Mouse (Mus musculus): ENCODE results near the gene Them4. TPM values are rescaled to one million over a fixed set of nuclear protein-coding genes. Genes with fewer than 3 reads are reported as not detected.

Them4 gene
- polyA plus RNA-seq, 1 experiment from 2014 or later, result 57.5 TPM

DNA sequence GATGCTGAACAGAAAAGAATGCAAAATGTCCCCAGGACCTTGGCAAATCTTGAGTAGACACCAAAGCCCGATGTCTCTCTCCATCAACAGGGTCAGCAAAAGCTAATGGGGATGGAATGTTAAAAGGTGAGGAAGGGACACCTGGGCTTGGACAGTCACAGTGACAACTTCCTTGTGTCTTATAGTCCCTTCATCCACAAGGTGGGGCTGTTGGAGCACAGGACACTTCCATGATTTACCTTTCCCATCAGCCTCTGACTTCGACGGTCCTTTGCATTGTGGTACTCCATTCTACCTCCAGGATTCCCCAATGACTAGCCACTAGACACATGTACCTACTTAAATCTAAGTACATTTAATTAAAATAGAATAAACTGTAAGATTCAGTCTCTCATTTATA, 18.8 kb downstream of the Them4 start:
- H3K36me3 ChIP-seq (ENCODE audit: control insufficient read depth, insufficient read depth, low read length), result peaks cover 48% of the 10 kb centered on the region
- no peak for ATAC-seq (ENCODE audit: low FRiP score, low TSS enrichment)

DNA sequence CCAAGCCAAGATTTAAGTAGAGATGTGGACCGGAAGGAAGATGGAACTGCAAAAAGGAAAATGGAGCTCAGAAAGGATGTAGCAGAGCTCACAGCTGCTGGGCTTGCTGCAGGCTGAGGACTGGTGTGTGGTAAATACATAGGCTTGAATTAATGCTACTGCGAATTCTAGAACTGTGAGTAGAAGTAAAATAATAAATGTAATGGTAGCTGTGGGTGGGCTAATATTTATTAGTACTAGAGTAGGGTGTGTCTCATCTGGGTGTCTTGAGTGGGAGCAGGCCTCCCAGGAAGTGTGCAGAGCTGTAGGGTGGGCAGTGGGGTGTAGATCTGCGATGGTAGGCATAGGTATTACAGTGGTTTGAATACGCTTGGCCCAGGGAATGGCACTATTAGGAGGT, 24.6 kb downstream of the Them4 start:
- no peak overlapping the region for H3K4me3 ChIP-seq (replicated peaks; ENCODE audit: low read depth, low read length)
- peaks cover 27% of the 10 kb centered on the region for H3K36me3 ChIP-seq (ENCODE audit: control insufficient read depth, insufficient read depth, low read length)
- no peak overlapping the region for H3K4me2 ChIP-seq (ENCODE audit: low read length)
- no peaks in the 10 kb centered on the region for H3K9me3 ChIP-seq (ENCODE audit: control insufficient read depth, low read length)
- H3K27ac ChIP-seq (replicated peaks; ENCODE audit: low read depth, low read length), result no peak overlapping the region
- ATAC-seq (ENCODE audit: low FRiP score, low TSS enrichment) (no peak), DNase-seq (no peak)
- 93% methylated on average over 4 of the region's 4 CpGs for WGBS
- no peak overlapping the region for H3K9ac ChIP-seq (replicated peaks; ENCODE audit: low read length)
- no peaks in the 10 kb centered on the region for H3K4me1 ChIP-seq (ENCODE audit: control insufficient read depth, insufficient read depth, low read length)
- no peaks in the 10 kb centered on the region for H3K27me3 ChIP-seq (ENCODE audit: control insufficient read depth, insufficient read depth, low read length)

More for the DNA sequence above, 18.8 kb downstream of the Them4 start:
- H3K4me1 ChIP-seq (ENCODE audit: control insufficient read depth, insufficient read depth, low read length), result no peaks in the 10 kb centered on the region
- WGBS, result 67% methylated on average over 3 of the region's 3 CpGs
- H3K9me3 ChIP-seq (ENCODE audit: control insufficient read depth, low read length), result no peaks in the 10 kb centered on the region
- H3K4me3 ChIP-seq (replicated peaks; ENCODE audit: low read depth, low read length), result no peak overlapping the region
- H3K27me3 ChIP-seq (ENCODE audit: control insufficient read depth, insufficient read depth, low read length), result no peaks in the 10 kb centered on the region
- peak; percentile 6 for DNase-seq
- H3K4me2 ChIP-seq (ENCODE audit: low read length), result no peak overlapping the region
- no peak overlapping the region for H3K27ac ChIP-seq (replicated peaks; ENCODE audit: low read depth, low read length)
- H3K9ac ChIP-seq (replicated peaks; ENCODE audit: low read length), result no peak overlapping the region

DNA sequence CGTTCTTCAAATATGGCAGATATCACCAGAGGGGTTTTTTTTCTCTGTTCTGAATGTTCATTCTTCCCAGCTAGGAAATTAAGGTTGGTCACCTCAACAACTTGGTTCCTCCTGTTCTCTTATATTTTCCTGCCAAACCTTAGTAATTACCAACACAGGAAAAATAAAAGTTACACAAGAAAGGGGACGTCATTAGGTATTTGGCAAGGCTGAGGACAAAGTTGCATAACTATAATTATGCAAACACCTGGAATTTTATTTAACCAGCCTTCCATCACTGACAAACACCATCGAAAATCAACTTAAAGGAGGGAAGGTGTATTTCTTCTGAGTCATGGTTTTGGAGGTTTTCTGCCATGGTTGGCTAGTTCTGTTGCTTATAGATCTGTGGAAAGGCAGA, 28.6 kb downstream of the Them4 start:
- no peaks in the 10 kb centered on the region for H3K4me1 ChIP-seq (ENCODE audit: control insufficient read depth, insufficient read depth, low read length)
- no peaks in the 10 kb centered on the region for H3K9me3 ChIP-seq (ENCODE audit: control insufficient read depth, low read length)
- no peak overlapping the region for H3K4me2 ChIP-seq (ENCODE audit: low read length)
- H3K9ac ChIP-seq (replicated peaks; ENCODE audit: low read length), result no peak overlapping the region
- no peak overlapping the region for H3K4me3 ChIP-seq (replicated peaks; ENCODE audit: low read depth, low read length)
- H3K36me3 ChIP-seq (ENCODE audit: control insufficient read depth, insufficient read depth, low read length), result no peaks in the 10 kb centered on the region
- no peaks in the 10 kb centered on the region for H3K27me3 ChIP-seq (ENCODE audit: control insufficient read depth, insufficient read depth, low read length)
- ATAC-seq (ENCODE audit: low FRiP score, low TSS enrichment) (no peak), DNase-seq (no peak)
- H3K27ac ChIP-seq (replicated peaks; ENCODE audit: low read depth, low read length), result no peak overlapping the region
- WGBS, result 88% methylated on average over 3 of the region's 3 CpGs

DNA sequence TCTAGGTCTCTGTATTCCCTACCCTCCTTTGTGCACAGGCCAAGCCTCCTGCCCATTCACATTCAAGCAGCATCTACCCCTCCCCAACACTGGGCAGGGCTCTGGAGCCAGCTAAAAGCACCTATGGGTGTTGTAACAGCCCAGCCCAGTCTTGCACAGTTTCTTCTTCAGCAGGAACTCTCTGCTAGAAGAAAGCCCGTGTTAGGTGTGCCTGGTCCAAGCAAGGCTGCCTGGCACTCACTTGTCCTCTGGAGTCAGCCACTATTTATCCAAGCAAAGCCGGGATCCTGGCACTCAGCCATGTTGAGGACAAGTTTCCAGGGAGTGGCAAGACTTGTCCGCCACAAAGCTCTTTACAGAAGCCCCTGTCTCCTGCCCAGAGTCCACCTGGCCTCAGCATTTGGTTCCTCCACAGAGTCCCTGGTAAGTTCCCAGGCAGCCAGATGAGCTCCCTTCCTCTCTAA, 32.1 kb downstream of the Them4 start, which contains the start of gene Them5:
Gene Them5 (plus strand): TSS at position 141 of the 464 bp plus-strand sequence.
- no peaks in the 10 kb centered on the region for H3K9me3 ChIP-seq (ENCODE audit: control insufficient read depth, low read length)
- no peak within 1 kb of the TSS for H3K27ac ChIP-seq (replicated peaks; ENCODE audit: low read depth, low read length)
- H3K36me3 ChIP-seq (ENCODE audit: control insufficient read depth, insufficient read depth, low read length), result no peaks in the 10 kb centered on the region
- H3K4me3 ChIP-seq (replicated peaks; ENCODE audit: low read depth, low read length), result no peak within 1 kb of the TSS
- no peak within 1 kb of the TSS for H3K4me2 ChIP-seq (ENCODE audit: low read length)
- no peaks in the 10 kb centered on the region for H3K4me1 ChIP-seq (ENCODE audit: control insufficient read depth, insufficient read depth, low read length)
- peak; percentile 57 for DNase-seq
- H3K27me3 ChIP-seq (ENCODE audit: control insufficient read depth, insufficient read depth, low read length), result no peaks in the 10 kb centered on the region
- H3K9ac ChIP-seq (replicated peaks; ENCODE audit: low read length), result no peak within 1 kb of the TSS
- 50% methylated on average over 3 of the region's 3 CpGs for WGBS
- no peak for ATAC-seq (ENCODE audit: low FRiP score, low TSS enrichment)

- no peak for ATAC-seq (ENCODE audit: low FRiP score, low TSS enrichment)
- H3K4me1 ChIP-seq (ENCODE audit: control insufficient read depth, insufficient read depth, low read length), result no peaks in the 10 kb centered on the region
- no peak overlapping the region for H3K9ac ChIP-seq (replicated peaks; ENCODE audit: low read length)
- H3K9me3 ChIP-seq (ENCODE audit: control insufficient read depth, low read length), result no peaks in the 10 kb centered on the region
- no peak overlapping the region for H3K27ac ChIP-seq (replicated peaks; ENCODE audit: low read depth, low read length)
- WGBS, result 43% methylated on average over 1 of the region's 1 CpGs
- no peaks in the 10 kb centered on the region for H3K27me3 ChIP-seq (ENCODE audit: control insufficient read depth, insufficient read depth, low read length)
- peak; percentile 41 for DNase-seq
- H3K4me3 ChIP-seq (replicated peaks; ENCODE audit: low read depth, low read length), result no peak overlapping the region
- no peak overlapping the region for H3K4me2 ChIP-seq (ENCODE audit: low read length)
- no peaks in the 10 kb centered on the region for H3K36me3 ChIP-seq (ENCODE audit: control insufficient read depth, insufficient read depth, low read length)
Measured at GRCm38 (mm10) chr3:94342552-94342951, 32.7 kb downstream of the Them4 start.

GRCm38 (mm10) chr3:94344182-94344581, 34.3 kb downstream of the Them4 start:
- H3K9me3 ChIP-seq (ENCODE audit: control insufficient read depth, low read length), result no peaks in the 10 kb centered on the region
- no peaks in the 10 kb centered on the region for H3K27me3 ChIP-seq (ENCODE audit: control insufficient read depth, insufficient read depth, low read length)
- 80% methylated on average over 2 of the region's 2 CpGs for WGBS
- no peak overlapping the region for H3K27ac ChIP-seq (replicated peaks; ENCODE audit: low read depth, low read length)
- H3K4me1 ChIP-seq (ENCODE audit: control insufficient read depth, insufficient read depth, low read length), result no peaks in the 10 kb centered on the region
- H3K9ac ChIP-seq (replicated peaks; ENCODE audit: low read length), result no peak overlapping the region
- no peak overlapping the region for H3K4me2 ChIP-seq (ENCODE audit: low read length)
- no peak for ATAC-seq (ENCODE audit: low FRiP score, low TSS enrichment)
- no peak overlapping the region for H3K4me3 ChIP-seq (replicated peaks; ENCODE audit: low read depth, low read length)
- H3K36me3 ChIP-seq (ENCODE audit: control insufficient read depth, insufficient read depth, low read length), result no peaks in the 10 kb centered on the region
- DNase-seq, result no peak

- Histone ChIP-seq H3K9me3 (ENCODE audit: control insufficient read depth, low read length) (no peaks in the 10 kb centered on the region), H3K4me3 (replicated peaks; ENCODE audit: low read depth, low read length) (no peak overlapping the region), H3K4me2 (ENCODE audit: low read length) (no peak overlapping the region), H3K36me3 (ENCODE audit: control insufficient read depth, insufficient read depth, low read length) (no peaks in the 10 kb centered on the region), H3K9ac (replicated peaks; ENCODE audit: low read length) (no peak overlapping the region), H3K27me3 (ENCODE audit: control insufficient read depth, insufficient read depth, low read length) (no peaks in the 10 kb centered on the region), H3K4me1 (ENCODE audit: control insufficient read depth, insufficient read depth, low read length) (no peaks in the 10 kb centered on the region), H3K27ac (replicated peaks; ENCODE audit: low read depth, low read length) (no peak overlapping the region)
- no peak for DNase-seq
- no peak for ATAC-seq (ENCODE audit: low FRiP score, low TSS enrichment)
- 53% methylated on average over 3 of the region's 3 CpGs for WGBS
Measured at GRCm38 (mm10) chr3:94344897-94345296, 35.0 kb downstream of the Them4 start.

GRCm38 (mm10) chr3:94348146-94348545, 38.3 kb downstream of the Them4 start:
- Histone ChIP-seq H3K36me3 (ENCODE audit: control insufficient read depth, insufficient read depth, low read length) (no peaks in the 10 kb centered on the region), H3K9ac (replicated peaks; ENCODE audit: low read length) (no peak overlapping the region), H3K27me3 (ENCODE audit: control insufficient read depth, insufficient read depth, low read length) (no peaks in the 10 kb centered on the region), H3K9me3 (ENCODE audit: control insufficient read depth, low read length) (no peaks in the 10 kb centered on the region), H3K4me2 (ENCODE audit: low read length) (no peak overlapping the region), H3K4me1 (ENCODE audit: control insufficient read depth, insufficient read depth, low read length) (no peaks in the 10 kb centered on the region), H3K4me3 (replicated peaks; ENCODE audit: low read depth, low read length) (no peak overlapping the region), H3K27ac (replicated peaks; ENCODE audit: low read depth, low read length) (no peak overlapping the region)
- ATAC-seq (ENCODE audit: low FRiP score, low TSS enrichment) (no peak), DNase-seq (no peak)
- WGBS, result 80% methylated on average over 2 of the region's 2 CpGs

GRCm38 (mm10) chr3:94360812-94361211, 50.9 kb downstream of the Them4 start:
- ATAC-seq (ENCODE audit: low FRiP score, low TSS enrichment), result no peak
- no peak overlapping the region for H3K27ac ChIP-seq (replicated peaks; ENCODE audit: low read depth, low read length)
- H3K4me1 ChIP-seq (ENCODE audit: control insufficient read depth, insufficient read depth, low read length), result 0 out of 2 replicates have a peak, but pooled peaks cover 4% of the 10 kb centered on the region
- WGBS, result 5% methylated on average over 1 of the region's 1 CpGs
- H3K9me3 ChIP-seq (ENCODE audit: control insufficient read depth, low read length), result no peaks in the 10 kb centered on the region
- DNase-seq, result peak; percentile 64
- no peak overlapping the region for H3K4me3 ChIP-seq (replicated peaks; ENCODE audit: low read depth, low read length)
- H3K4me2 ChIP-seq (ENCODE audit: low read length), result no peak overlapping the region
- H3K36me3 ChIP-seq (ENCODE audit: control insufficient read depth, insufficient read depth, low read length), result no peaks in the 10 kb centered on the region
- H3K9ac ChIP-seq (replicated peaks; ENCODE audit: low read length), result no peak overlapping the region
- H3K27me3 ChIP-seq (ENCODE audit: control insufficient read depth, insufficient read depth, low read length), result 0 out of 2 replicates have a peak, but pooled peaks cover 7% of the 10 kb centered on the region

All from midbrain, embryonic 14.5 days (tissue).